Mouse (Mus musculus) heart, postnatal 25 days (tissue): ENCODE measurements around the gene Amy2a1. TPM values are rescaled to one million over a fixed set of nuclear protein-coding genes. Genes with fewer than 3 reads are reported as not detected.
"Not testable (repeated sequence)": the region's sequence is repeated elsewhere in the genome, so short reads cannot be mapped to it uniquely, and the experiment has no call there.

ENCODE experiments used
- DNase-seq: peaks from one replicate; pipeline ENCODE4 v3.0.0; 2022; ENCODE audit warnings: low spot score
- intact Hi-C: fragments of 180-260 bp; cut with DNase I; formaldehyde crosslinking; loops from one replicate; pipeline ENCODE4 v1.15.1; 2025
- total RNA-seq, 2 experiments: library from RNA; stranded (reverse); gene quantifications; 2 replicates each; pipeline ENCODE4 v1.2.3; 2021

Amy2a1 gene
- not detected for total RNA-seq

- DNase-seq, intact Hi-C loops: not testable (repeated sequence)
Observed at GRCm38 (mm10) chr3:113532328-113532727, at the start of gene Amy2a1. TSS of gene Amy2a1 (minus strand) at chr3:113532428.

GRCm38 (mm10) chr3:113574578-113574977 lies 42.4 kb upstream of the Amy2a1 start:
- intact Hi-C loops = no loop called here
- no peak for DNase-seq

- intact Hi-C loops = no loop called here
- DNase-seq = no peak
Observed at GRCm38 (mm10) chr3:113574138-113574537, 41.9 kb upstream of the Amy2a1 start.

- no peak for DNase-seq
- intact Hi-C loops = no loop called here
Observed at GRCm38 (mm10) chr3:113572158-113572557, 39.9 kb upstream of the Amy2a1 start.

- intact Hi-C loops = no loop called here
- DNase-seq = no peak
Observed at GRCm38 (mm10) chr3:113539692-113540091, 7.5 kb upstream of the Amy2a1 start.

Other genes starting within 250 kb of the Amy2a1 start
- not detected for gene Amy2a4, start 241.0 kb downstream of the Amy2a1 start, total RNA-seq
- not detected for gene Amy2a3, start 208.4 kb downstream of the Amy2a1 start, total RNA-seq
- not detected for gene Amy2a2, start 175.8 kb downstream of the Amy2a1 start, total RNA-seq
- gene Amy1, start 74.3 kb upstream of the Amy2a1 start, total RNA-seq = 1 to 10 TPM; 1.3 to 2.1 TPM
- 10 to 100 TPM; 10.3 to 10.6 TPM for gene Rnpc3, start 97.7 kb upstream of the Amy2a1 start, total RNA-seq